Mouse (Mus musculus) testis, adult 2 months (tissue): ENCODE data around the gene Sgsm2.

Experiments used
- CTCF ChIP-seq: fragments of 200-500 bp; IDR thresholded peaks from 2 replicates; pipeline ENCODE4 v1.5.1; 2012; ENCODE audit warnings: low read depth, mild to moderate bottlenecking, inconsistent platforms, low read length, moderate library complexity; ENCODE audit not compliant: control insufficient read depth, insufficient read depth, insufficient replicate concordance
- POLR2A ChIP-seq: fragments of 200-500 bp; IDR thresholded peaks from 2 replicates; pipeline ENCODE4 v1.6.1; 2012; ENCODE audit warnings: low read depth, mild to moderate bottlenecking, inconsistent platforms, low read length, moderate library complexity; ENCODE audit not compliant: control insufficient read depth

GRCm38 (mm10) chr11:74843761-74844160, 53.1 kb downstream of the Sgsm2 start:
- TF ChIP-seq POLR2A: 0 out of 2 replicates have a peak, but pooled peaks have one; percentile 36
- TF ChIP-seq CTCF: no peak
